Mouse (Mus musculus) intestine, embryonic 15.5 days (tissue): ENCODE measurements around the gene Fzd4. TPM values are rescaled to one million over a fixed set of nuclear protein-coding genes. Genes with fewer than 3 reads are reported as not detected.
A peak's percentile ranks its signal among the peaks of the same experiment; 100 is the strongest.

Experiments
- ATAC-seq: fragments of 200-750 bp; cut with Nextera tagmentation; 2 replicates; pipeline ENCODE4 v1.8.0; 2017; ENCODE audit warnings: moderate TSS enrichment, moderate library complexity
- H3K27ac ChIP-seq: fragments of 300-500 bp; sonication (generic); 2 replicates; pipeline ENCODE4 v1.5.1; 2015; ENCODE audit warnings: mild to moderate bottlenecking, inconsistent platforms
- H3K27me3 ChIP-seq: fragments of 300-500 bp; sonication (generic); replicated peaks from 2 replicates; pipeline ENCODE4 v1.6.1; 2015; ENCODE audit warnings: inconsistent platforms
- H3K36me3 ChIP-seq: fragments of 300-500 bp; sonication (generic); 2 replicates; pipeline ENCODE4 v1.6.1; 2015; ENCODE audit warnings: inconsistent platforms
- H3K4me1 ChIP-seq: fragments of 300-500 bp; sonication (generic); replicated peaks from 2 replicates; pipeline ENCODE4 v1.6.1; 2015; ENCODE audit warnings: inconsistent platforms
- H3K4me2 ChIP-seq: fragments of 300-500 bp; sonication (generic); replicated peaks from 2 replicates; pipeline ENCODE4 v1.6.1; 2015; ENCODE audit warnings: mild to moderate bottlenecking, inconsistent platforms
- H3K4me3 ChIP-seq: fragments of 300-500 bp; sonication (generic); replicated peaks from 2 replicates; pipeline ENCODE4 v1.5.1; 2015; ENCODE audit warnings: inconsistent platforms
- H3K9ac ChIP-seq: fragments of 300-500 bp; sonication (generic); 2 replicates; pipeline ENCODE4 v1.6.1; 2015; ENCODE audit warnings: inconsistent platforms
- H3K9me3 ChIP-seq: fragments of 300-500 bp; sonication (generic); 2 replicates; pipeline ENCODE4 v1.6.1; 2016; ENCODE audit warnings: inconsistent platforms
- WGBS: fragments of 180-500 bp; shearing (Covaris S2); methylation state at CpG from one replicate; pipeline ENCODE4 v1.1.7; 2015; 5-methylcytosine and 5-hydroxymethylcytosine counted together
- polyA plus RNA-seq: library from polyadenylated mRNA; unstranded; fragments of >200 nt; fragmentation: Nextera tagmentation; extraction: Ambion mirVana; gene quantifications from 2 replicates; pipeline ENCODE4 v1.2.1, GENCODE M21; 2015

Gene Fzd4
- polyA plus RNA-seq, 1 experiment from 2014 or later: 9.1 TPM

DNA sequence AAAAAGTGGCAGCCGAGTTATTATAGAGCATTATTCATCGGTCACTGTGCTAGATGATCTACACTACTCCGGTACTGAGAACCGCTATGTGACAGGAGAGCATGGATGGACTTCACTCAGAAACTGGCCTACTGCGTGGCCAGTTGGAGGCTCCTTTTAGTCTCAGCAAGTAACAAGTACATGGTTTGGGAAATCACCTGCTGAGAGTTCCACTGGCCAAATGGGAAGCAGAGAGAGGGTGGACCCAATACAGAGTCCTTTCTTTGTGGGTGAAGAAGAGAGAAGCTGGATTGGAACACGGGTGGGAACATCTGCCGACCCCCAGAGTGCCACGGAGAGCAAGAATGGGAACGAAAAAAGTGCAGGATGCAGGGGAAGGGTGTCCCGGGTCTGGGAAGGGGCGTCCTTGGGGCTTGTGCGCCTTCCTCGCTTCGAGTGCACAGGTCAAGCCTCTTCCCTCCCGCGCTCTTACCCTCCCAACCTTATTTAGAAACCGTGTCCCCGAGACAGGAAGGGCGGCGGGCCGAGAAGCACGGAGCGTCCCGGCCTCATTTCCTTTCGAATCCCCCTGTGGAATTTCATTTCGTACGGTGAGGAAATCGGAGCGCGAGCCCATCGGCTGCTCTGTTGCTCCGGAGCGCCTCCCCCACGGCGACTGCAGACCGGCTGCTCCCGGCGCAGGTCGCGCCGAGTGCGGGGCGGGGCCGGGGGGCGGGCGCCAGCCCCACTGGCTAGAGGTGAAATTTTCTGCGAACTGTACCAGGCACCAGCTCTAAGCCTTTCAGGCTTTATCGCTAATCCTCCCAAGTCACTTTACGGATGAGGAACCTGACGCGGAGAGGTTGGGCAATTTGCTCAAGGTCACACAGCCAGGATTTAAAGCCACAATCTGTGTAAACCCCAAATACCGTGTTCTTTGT, 842 bp upstream of the Fzd4 start:
- Histone ChIP-seq H3K27me3 (no peaks in the 10 kb centered on the region), H3K27ac (peak overlapping the region; percentile 93), H3K9me3 (no peaks in the 10 kb centered on the region), H3K36me3 (no peaks in the 10 kb centered on the region), H3K4me3 (peak overlapping the region; percentile 91), H3K4me1 (peaks cover 8% of the 10 kb centered on the region), H3K9ac (peak overlapping the region; percentile 95), H3K4me2 (peak overlapping the region; percentile 94)
- WGBS: 4% methylated on average over 52 of the region's 52 CpGs
- ATAC-seq: peak; percentile 90

DNA sequence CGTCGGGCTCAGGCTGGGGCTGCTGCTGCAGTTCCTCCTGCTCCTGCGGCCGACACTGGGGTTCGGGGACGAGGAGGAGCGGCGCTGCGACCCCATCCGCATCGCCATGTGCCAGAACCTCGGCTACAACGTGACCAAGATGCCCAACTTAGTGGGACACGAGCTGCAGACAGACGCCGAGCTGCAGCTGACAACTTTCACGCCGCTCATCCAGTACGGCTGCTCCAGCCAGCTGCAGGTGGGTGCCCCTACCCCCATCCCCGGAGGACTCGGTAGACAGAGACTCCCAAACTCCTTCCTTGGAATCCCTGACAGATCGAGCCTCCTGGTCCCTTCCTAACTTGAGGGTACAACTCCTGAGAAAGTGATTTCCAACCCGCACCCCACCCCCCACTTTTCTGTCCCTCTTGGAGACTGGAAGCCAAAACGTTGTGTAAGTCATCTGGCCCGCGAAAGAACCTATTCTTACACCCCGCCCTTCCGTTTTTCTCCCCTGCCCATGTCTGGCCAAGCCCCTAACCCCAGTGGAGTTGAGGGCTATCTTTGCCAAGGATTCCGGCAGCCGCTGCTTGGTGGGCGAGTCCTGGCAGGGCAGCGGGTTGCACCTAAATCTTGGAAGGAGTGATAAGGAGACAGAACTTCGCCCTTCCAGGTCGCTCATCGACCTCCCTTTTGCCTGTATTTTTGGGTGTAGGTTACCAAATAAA, 732 bp downstream of the Fzd4 start:
- peak overlapping the region; percentile 93 for H3K27ac ChIP-seq
- H3K36me3 ChIP-seq: no peaks in the 10 kb centered on the region
- no peaks in the 10 kb centered on the region for H3K27me3 ChIP-seq
- ATAC-seq: peak; percentile 1; the same call in 1 of the 2 replicates
- no peaks in the 10 kb centered on the region for H3K9me3 ChIP-seq
- under 1% methylated on average over 35 of the region's 35 CpGs for WGBS
- H3K4me3 ChIP-seq: peak overlapping the region; percentile 91
- peak overlapping the region; percentile 94 for H3K4me2 ChIP-seq
- H3K4me1 ChIP-seq: peaks cover 11% of the 10 kb centered on the region
- peak overlapping the region; percentile 95 for H3K9ac ChIP-seq

DNA sequence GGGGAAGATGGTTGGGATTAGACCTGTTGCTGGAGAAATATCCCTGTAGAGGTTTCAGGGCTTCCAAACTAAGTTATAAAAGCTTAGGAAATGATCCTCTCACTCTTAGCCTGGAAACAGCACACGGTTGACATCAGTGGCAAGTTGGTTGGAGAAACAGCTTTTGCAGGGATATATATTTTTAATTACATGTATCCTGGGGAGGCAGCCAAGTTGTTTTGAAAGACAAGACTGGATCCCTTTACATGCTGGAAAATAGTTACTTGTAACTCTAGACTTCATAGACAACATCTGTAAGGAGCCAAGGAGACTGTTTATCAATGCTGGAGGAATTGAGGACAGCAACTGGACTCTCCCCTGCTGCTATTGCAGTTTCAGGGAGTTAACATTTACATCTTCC, 1.9 kb downstream of the Fzd4 start:
- ATAC-seq: no peak
- H3K4me2 ChIP-seq: peak overlapping the region; percentile 41
- H3K27ac ChIP-seq: no peak overlapping the region; the same call in 1 of the 2 replicates
- no peak overlapping the region for H3K9ac ChIP-seq
- H3K4me3 ChIP-seq: peak overlapping the region; percentile 25
- H3K9me3 ChIP-seq: no peaks in the 10 kb centered on the region
- H3K27me3 ChIP-seq: no peaks in the 10 kb centered on the region; the same call in 1 of the 2 replicates
- peaks cover 20% of the 10 kb centered on the region for H3K4me1 ChIP-seq
- 19% methylated on average over 1 of the region's 1 CpGs for whole genome bisulfite sequencing
- no peaks in the 10 kb centered on the region for H3K36me3 ChIP-seq

DNA sequence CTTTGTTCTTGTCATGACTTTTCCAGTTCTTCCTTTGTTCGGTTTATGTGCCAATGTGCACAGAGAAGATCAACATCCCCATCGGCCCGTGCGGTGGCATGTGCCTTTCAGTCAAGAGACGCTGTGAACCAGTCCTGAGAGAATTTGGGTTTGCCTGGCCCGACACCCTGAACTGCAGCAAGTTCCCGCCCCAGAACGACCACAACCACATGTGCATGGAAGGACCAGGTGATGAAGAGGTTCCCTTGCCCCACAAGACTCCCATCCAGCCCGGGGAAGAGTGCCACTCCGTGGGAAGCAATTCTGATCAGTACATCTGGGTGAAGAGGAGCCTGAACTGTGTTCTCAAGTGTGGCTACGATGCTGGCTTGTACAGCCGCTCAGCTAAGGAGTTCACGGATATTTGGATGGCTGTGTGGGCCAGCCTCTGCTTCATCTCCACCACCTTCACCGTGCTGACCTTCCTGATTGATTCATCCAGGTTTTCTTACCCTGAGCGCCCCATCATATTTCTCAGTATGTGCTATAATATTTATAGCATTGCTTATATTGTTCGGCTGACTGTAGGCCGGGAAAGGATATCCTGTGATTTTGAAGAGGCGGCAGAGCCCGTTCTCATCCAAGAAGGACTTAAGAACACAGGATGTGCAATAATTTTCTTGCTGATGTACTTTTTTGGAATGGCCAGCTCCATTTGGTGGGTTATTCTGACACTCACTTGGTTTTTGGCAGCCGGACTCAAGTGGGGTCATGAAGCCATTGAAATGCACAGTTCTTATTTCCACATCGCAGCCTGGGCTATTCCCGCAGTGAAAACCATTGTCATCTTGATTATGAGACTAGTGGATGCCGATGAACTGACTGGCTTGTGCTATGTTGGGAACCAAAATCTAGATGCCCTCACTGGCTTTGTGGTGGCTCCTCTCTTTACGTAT, 3.1 kb downstream of the Fzd4 start:
- Histone ChIP-seq H3K4me1 (peaks cover 20% of the 10 kb centered on the region), H3K9ac (no peak overlapping the region), H3K9me3 (no peaks in the 10 kb centered on the region), H3K27ac (peak overlapping the region; percentile 34), H3K27me3 (no peaks in the 10 kb centered on the region; the same call in 1 of the 2 replicates), H3K36me3 (no peaks in the 10 kb centered on the region), H3K4me3 (peak overlapping the region; percentile 7; the same call in 1 of the 2 replicates), H3K4me2 (peak overlapping the region; percentile 33)
- no peak for ATAC-seq
- 75% methylated on average over 24 of the region's 24 CpGs for WGBS

DNA sequence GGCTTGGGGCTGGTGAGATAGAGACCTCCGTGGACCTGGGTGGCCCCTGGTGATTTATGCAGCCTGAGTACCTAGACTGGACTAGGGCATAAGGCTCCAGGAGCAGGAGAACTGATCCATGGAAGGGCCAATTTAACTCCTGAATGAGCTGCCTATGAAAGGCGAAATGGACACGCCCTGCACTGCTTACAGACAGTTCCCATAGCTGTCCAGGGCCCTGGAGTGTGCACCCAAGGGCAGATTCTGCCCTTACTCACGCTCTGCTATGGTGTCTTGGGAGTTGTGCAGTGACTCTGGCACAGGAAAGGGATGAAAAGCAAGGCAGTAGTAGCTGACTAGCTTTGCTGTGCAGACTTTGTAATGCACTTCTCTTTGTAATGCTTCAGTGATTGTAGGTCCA, 6.1 kb downstream of the Fzd4 start:
- Histone ChIP-seq H3K36me3 (no peaks in the 10 kb centered on the region), H3K9ac (no peak overlapping the region), H3K27ac (no peak overlapping the region), H3K4me3 (no peak overlapping the region), H3K4me2 (0 out of 2 replicates have a peak overlapping the region, but pooled peaks have one; percentile 1), H3K9me3 (no peaks in the 10 kb centered on the region), H3K27me3 (no peaks in the 10 kb centered on the region; the same call in 1 of the 2 replicates), H3K4me1 (peaks cover 20% of the 10 kb centered on the region)
- WGBS: 62% methylated on average over 4 of the region's 4 CpGs
- peak; percentile 61 for ATAC-seq

DNA sequence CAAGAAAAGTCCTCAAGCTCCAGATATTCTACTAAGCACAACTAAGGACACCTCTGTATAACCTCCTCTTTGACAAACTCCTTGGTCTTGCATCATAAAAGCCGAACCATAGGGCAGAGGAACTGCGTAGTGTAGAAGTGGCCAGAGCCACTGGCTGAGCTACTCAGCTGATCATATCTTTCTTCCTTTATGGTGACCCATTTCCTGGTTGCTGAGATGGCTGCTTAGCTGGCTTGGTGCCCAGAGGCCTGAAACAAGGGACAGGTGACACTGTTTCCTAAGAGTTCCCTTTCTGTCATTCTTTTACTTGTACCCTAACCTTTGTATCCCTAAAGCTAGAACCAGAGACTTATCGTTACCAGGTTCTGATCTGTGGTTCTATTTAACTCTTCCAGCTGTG, 7.2 kb downstream of the Fzd4 start:
- no peak overlapping the region for H3K27ac ChIP-seq
- H3K9me3 ChIP-seq: no peaks in the 10 kb centered on the region
- no peak overlapping the region for H3K9ac ChIP-seq
- peak; percentile 91 for ATAC-seq
- peaks cover 20% of the 10 kb centered on the region for H3K4me1 ChIP-seq
- H3K36me3 ChIP-seq: no peaks in the 10 kb centered on the region
- H3K4me3 ChIP-seq: no peak overlapping the region
- WGBS: 61% methylated on average over 3 of the region's 3 CpGs
- no peak overlapping the region for H3K4me2 ChIP-seq
- H3K27me3 ChIP-seq: no peaks in the 10 kb centered on the region; the same call in 1 of the 2 replicates

DNA sequence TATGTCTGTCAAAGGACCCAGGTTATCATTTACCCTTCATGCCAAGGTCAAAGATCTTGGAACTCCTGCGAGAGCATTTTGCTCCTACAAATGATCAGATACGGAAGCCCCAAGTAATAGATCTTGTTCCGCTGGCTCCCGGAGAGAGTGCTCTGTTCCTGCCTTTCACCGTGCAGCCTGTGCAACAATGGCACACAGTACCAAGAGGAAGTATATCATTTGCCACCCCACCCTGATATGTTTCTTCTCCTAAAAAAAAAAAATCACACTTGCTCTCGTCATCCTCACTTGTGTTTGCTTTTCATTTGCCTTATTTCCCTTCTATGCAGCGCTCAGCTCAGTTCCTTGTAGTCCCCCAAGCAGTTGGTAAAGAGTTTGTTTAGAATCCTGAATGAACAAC, 7.9 kb downstream of the Fzd4 start:
- Histone ChIP-seq H3K4me1 (peaks cover 17% of the 10 kb centered on the region), H3K4me3 (no peak overlapping the region), H3K27ac (no peak overlapping the region), H3K9me3 (no peaks in the 10 kb centered on the region), H3K27me3 (no peaks in the 10 kb centered on the region; the same call in 1 of the 2 replicates), H3K36me3 (no peaks in the 10 kb centered on the region), H3K9ac (no peak overlapping the region), H3K4me2 (no peak overlapping the region)
- WGBS: 72% methylated on average over 7 of the region's 7 CpGs
- 0 out of 2 replicates have a peak, but pooled peaks have one; percentile 21 for ATAC-seq

DNA sequence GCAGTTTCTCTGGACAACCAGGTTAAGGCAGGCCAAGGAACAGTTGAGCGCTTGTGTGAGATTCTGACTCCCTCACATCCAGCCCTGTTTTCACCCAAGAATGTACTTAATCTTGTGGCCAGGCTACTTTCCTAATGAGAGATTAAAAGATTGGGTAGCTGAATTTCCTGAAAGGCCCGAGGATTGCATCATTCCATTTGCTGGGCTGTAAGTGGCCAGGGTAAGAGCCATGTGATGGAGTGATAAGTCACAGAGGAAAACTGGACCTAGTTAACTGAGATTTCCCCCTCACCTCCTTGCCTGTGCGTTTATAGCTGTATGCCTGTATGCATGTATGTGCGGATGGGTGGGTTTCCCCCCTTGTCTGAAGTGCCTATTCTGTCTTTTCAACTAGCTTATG, 11.9 kb downstream of the Fzd4 start:
- no peaks in the 10 kb centered on the region for H3K4me1 ChIP-seq
- ATAC-seq: no peak
- H3K27me3 ChIP-seq: no peaks in the 10 kb centered on the region
- no peaks in the 10 kb centered on the region for H3K36me3 ChIP-seq
- H3K4me2 ChIP-seq: no peak overlapping the region
- H3K9ac ChIP-seq: no peak overlapping the region
- H3K9me3 ChIP-seq: no peaks in the 10 kb centered on the region
- H3K27ac ChIP-seq: no peak overlapping the region
- H3K4me3 ChIP-seq: no peak overlapping the region
- WGBS: 81% methylated on average over 4 of the region's 4 CpGs

DNA sequence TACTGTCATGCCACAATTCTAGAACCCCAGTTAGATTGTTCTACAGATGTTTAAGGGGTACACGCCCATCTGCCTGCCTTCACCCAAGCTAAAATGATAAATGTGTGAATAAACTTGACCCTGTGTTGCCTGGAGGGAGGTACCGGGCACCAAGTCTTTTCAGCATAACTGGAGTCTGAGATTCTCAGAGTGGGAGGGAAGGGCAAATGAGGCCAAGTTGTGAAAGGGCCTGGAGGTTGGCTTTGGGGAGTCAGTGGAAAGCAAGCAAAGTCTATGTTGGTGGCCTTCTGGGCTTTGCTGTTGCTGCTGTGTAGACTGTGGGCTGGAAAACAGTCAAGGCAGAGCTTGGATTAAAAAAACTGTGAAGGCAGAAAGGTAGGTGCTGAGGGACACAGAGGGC, 13.6 kb downstream of the Fzd4 start:
- Histone ChIP-seq H3K9ac (no peak overlapping the region), H3K27ac (no peak overlapping the region), H3K4me2 (no peak overlapping the region), H3K9me3 (no peaks in the 10 kb centered on the region), H3K4me3 (no peak overlapping the region), H3K27me3 (no peaks in the 10 kb centered on the region), H3K36me3 (no peaks in the 10 kb centered on the region), H3K4me1 (no peaks in the 10 kb centered on the region)
- WGBS: 76% methylated on average over 2 of the region's 2 CpGs
- no peak for ATAC-seq

DNA sequence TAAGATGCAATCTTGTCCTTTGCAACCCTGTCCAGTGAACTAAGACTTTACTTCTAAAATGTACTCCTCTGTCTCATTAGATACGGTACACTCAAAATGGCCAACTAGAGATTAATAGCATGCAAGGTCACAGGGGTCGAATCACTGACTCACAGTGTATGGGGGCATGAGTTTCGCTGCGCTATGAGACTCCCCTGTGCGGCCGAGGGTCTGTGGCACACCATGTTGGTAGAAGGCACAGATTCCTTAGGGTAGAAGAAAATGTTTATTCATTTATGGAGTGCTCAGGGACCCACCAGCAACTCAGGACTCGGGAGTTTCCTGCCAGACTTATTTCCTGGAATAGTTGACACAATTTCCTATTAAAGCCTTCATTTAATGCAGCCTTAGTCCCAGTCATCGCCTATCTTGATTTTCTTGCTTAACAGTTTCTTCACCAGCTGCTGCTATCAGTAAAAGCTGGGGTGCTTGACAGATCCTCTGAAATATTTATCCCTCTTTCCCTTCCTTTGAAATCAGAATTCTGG, 14.0 kb downstream of the Fzd4 start:
- H3K36me3 ChIP-seq: no peaks in the 10 kb centered on the region
- no peak overlapping the region for H3K27ac ChIP-seq
- no peak overlapping the region for H3K4me3 ChIP-seq
- no peaks in the 10 kb centered on the region for H3K27me3 ChIP-seq
- WGBS: 61% methylated on average over 8 of the region's 8 CpGs
- H3K4me2 ChIP-seq: no peak overlapping the region
- no peak for ATAC-seq
- no peak overlapping the region for H3K9ac ChIP-seq
- 0 out of 2 replicates have a peak, but pooled peaks cover 2% of the 10 kb centered on the region for H3K4me1 ChIP-seq
- no peaks in the 10 kb centered on the region for H3K9me3 ChIP-seq

DNA sequence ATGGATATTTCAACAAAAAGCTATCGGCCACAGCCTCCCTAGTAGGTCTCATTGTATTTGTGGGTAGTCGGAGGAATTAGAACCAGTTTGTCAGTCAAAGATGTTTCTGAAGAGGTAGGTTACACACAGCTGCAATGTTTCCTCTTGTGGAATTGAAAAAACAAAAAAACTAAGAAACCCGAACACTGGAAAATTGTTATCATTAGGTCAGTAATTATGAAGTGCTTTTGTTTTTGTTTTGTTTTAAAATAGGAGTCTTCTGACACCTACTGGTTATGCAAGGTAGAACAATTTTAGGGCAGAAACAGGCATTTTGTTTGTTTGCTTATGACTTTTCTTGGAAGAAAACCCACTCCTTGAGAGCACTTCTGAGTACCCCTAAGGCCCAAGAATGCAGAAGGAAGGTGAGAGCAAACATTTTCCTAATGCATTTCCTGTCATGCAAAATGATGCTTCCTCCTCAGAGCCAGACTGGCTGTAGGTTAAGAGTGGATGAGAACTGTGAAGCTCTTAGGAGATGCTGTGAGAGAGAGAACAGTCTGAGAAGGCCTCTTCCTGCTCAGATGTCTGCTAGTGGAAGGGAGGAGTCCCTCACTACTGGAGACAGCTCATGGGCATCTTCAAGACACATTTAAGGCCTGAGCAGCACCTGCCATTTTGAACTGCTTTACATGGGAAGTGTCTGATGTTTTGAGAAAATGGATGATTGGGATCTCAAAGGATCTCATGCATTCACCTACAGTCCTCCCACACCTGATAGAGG, 14.9 kb downstream of the Fzd4 start:
- H3K9me3 ChIP-seq: no peaks in the 10 kb centered on the region
- no peak overlapping the region for H3K4me2 ChIP-seq
- 44% methylated on average over 3 of the region's 3 CpGs for WGBS
- no peak overlapping the region for H3K27ac ChIP-seq
- H3K4me1 ChIP-seq: 0 out of 2 replicates have a peak, but pooled peaks cover 3% of the 10 kb centered on the region
- no peaks in the 10 kb centered on the region for H3K27me3 ChIP-seq
- ATAC-seq: no peak
- H3K4me3 ChIP-seq: no peak overlapping the region
- H3K9ac ChIP-seq: no peak overlapping the region
- H3K36me3 ChIP-seq: no peaks in the 10 kb centered on the region
